Mouse (Mus musculus): ENCODE measurements around the gene Fgfrl1.

DNA sequence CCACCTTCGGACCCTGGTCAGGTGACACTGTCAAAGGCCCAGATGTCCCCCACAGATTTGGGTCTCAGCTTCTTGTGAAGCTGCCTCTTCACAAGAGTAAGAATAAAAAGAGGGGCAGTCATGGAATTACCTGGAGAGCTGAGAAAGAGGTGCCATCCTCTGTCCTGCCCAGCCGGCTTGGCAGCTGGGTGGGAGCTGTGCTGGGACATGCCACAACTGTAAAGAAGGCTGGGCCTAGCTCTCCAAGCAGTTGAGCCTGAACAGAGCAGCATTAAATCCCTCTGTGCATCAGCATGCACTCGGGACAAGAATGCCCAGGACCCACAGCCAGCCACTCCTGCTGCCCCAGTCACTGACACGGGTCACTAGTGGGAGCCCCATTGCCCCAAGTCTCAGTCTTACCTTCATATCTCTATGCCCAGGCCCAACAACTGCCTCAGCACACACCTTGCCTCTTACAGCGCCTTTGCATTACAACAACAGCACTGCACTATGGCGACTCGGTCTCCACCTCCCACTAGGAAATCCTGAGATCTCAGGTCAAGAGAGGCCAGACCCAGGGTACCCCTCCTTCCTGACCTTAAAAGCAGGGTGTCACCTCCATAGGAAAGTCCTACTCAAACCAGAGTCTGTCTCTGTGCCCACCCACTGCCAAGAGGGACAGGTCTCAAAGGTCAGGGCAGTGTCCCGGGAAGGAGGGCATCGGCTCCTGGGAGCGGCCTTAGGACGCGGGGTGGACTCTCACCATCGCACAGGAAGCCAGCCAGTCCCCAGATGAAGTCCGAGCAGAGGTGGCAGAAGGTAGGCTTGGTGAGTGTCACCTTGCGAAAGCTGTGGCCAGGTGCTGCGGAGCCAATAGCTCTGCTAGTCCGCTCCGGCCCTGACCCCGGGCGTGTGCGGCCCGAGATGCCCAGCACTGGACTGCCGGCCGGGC is 32.2 kb upstream of the Fgfrl1 start, which contains the start of gene Idua:
- TF ChIP-seq CTCF (IDR thresholded peaks at IDR 0.05; ENCODE audit: low read depth) (no peak), EP300 (IDR thresholded peaks at IDR 0.05; ENCODE audit: low read depth) (no peak)

All from heart, postnatal 0 days (tissue).